Mouse (Mus musculus): ENCODE measurements at regions not wholly inside any gene's neighbourhood (a gene's known extent, or its start where the extent isn't known, plus 50 kb on each side); places are given as distances from the start of the nearest gene placed in this dataset.

DNA sequence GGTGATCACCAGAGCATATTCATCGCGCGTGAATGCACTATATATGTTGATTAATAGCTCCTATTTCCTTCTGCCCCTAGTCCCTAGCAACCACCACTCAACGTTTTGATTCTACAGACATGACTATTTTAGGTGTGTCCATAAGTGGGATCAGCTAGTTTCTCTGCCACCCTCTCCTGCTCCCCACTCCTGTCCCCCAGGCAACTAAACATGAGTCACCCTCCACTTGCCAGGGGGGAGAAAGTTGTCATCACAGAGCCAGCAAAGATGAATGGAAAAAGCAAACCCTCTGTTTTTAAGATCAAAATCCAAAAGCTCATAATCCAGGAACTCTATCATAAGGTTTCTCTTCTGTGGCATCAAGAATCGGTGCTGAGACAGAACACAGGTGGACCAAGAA, 59.4 kb upstream of the Rbbp6 start:
- Histone ChIP-seq H3K9ac (replicated peaks) (no peak overlapping the region), H3K4me2 (ENCODE audit: low read depth) (no peak overlapping the region), H3K4me3 (ENCODE audit: insufficient read depth in 1 of 2, low read depth in 2 of 2, low read length in 2 of 2) (no peak overlapping the region), H3K9me3 (ENCODE audit: control insufficient read depth, low read length) (no peaks in the 10 kb centered on the region), H3K4me1 (replicated peaks; ENCODE audit: control insufficient read depth in 2 of 2, insufficient read depth in 2 of 2, low read length in 1 of 2) (no peaks in the 10 kb centered on the region), H3K27ac (no peak overlapping the region), H3K27me3 (ENCODE audit: control insufficient read depth, insufficient read depth, low read length) (no peaks in the 10 kb centered on the region), H3K36me3 (replicated peaks; ENCODE audit: control insufficient read depth, insufficient read depth, low read depth) (no peaks in the 10 kb centered on the region)
- ATAC-seq (ENCODE audit: insufficient read depth) (no peak), DNase-seq (ENCODE audit: low read depth in 3 of 3, low spot score in 3 of 3) (no peak)
- TF ChIP-seq EP300 (IDR thresholded peaks at IDR 0.05; ENCODE audit: low read depth): no peak
- TF ChIP-seq CTCF (IDR thresholded peaks at IDR 0.05; ENCODE audit: low read depth): no peak
- WGBS (ENCODE audit: insufficient replicate concordance): 67% methylated on average over 5 of the region's 5 CpGs

DNA sequence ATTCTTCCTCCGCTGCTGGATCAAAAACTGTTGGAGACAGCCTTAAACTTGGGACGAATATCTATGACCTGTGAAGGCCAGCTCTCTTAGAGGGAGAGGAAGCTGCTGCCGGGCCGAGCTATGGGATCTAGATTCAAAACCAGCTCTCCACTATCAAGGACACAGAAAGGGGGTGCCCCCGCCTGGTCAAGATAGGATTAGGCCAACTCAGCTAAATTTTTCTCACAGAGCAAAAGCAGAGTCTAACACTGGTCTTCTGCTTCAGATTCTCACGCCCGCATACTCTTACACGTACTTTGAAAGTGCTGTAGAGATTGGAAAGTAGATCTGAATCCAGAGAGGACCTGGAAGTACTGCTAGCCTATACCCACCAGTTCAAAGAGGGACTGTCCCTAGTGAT, 56.2 kb upstream of the Rbbp6 start:
- no peak overlapping the region for H3K4me2 ChIP-seq (ENCODE audit: low read depth)
- TF ChIP-seq CTCF (IDR thresholded peaks at IDR 0.05; ENCODE audit: low read depth) (no peak), EP300 (IDR thresholded peaks at IDR 0.05; ENCODE audit: low read depth) (no peak)
- H3K27ac ChIP-seq: no peak overlapping the region
- no peak overlapping the region for H3K9ac ChIP-seq (replicated peaks)
- H3K27me3 ChIP-seq (ENCODE audit: control insufficient read depth, insufficient read depth, low read length): no peaks in the 10 kb centered on the region
- ATAC-seq (ENCODE audit: insufficient read depth) (no peak), DNase-seq (ENCODE audit: low read depth in 3 of 3, low spot score in 3 of 3) (no peak)
- H3K9me3 ChIP-seq (ENCODE audit: control insufficient read depth, low read length): no peaks in the 10 kb centered on the region
- H3K4me3 ChIP-seq (ENCODE audit: insufficient read depth in 1 of 2, low read depth in 2 of 2, low read length in 2 of 2): no peak overlapping the region
- 67% methylated on average over 8 of the region's 8 CpGs for WGBS (ENCODE audit: insufficient replicate concordance)
- no peaks in the 10 kb centered on the region for H3K4me1 ChIP-seq (replicated peaks; ENCODE audit: control insufficient read depth in 2 of 2, insufficient read depth in 2 of 2, low read length in 1 of 2)
- H3K36me3 ChIP-seq (replicated peaks; ENCODE audit: control insufficient read depth, insufficient read depth, low read depth): no peaks in the 10 kb centered on the region

All from liver, embryonic 14.5 days (tissue).